Mouse (Mus musculus): ENCODE measurements around the gene Ntn5. TPM values are rescaled to one million over a fixed set of nuclear protein-coding genes. Genes with fewer than 3 reads are reported as not detected.

Ntn5 gene
- polyA plus RNA-seq, 1 experiment from 2014 or later = 0.41 TPM

DNA sequence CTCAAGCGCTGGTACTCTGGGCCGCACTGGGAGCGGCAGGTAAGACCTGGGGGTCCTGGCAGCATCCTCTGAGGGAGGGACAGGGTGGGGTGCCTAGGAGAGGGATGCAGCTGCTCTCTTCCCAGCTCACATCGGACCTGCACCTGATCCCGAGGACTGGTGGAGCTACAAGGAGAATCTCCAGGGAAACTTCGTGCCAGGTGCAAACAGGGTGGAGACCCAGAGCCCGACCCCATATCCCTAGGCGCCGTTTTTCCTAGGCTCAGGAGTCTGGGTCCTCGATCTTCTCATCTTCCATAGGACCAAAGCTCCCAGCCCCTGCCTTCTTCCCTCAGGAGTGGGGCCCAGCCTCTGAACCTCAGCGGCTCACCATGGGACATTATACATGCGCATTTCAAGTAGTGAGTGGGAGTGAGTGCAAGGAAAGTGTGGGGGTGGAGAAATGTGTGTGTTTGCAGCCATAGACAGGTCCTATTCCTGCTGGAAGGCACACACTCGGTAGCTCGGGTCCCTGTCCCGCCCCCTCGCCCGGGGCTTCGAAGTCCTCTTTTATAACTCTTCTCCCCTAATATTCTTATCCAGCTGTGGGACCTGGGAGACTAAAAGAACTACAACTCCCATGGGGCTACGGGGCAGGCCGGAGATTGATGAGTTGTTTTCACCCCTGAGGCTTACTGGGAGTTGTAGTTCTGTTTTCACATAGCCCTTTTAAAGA is 16.6 kb downstream of the Ntn5 start:
- Histone ChIP-seq H3K27me3 (ENCODE audit: control insufficient read depth, insufficient read depth, low read length) (no peaks in the 10 kb centered on the region), H3K27ac (replicated peaks) (no peak overlapping the region), H3K4me3 (ENCODE audit: low read depth, low read length) (peak overlapping the region; percentile 40), H3K4me1 (replicated peaks; ENCODE audit: control insufficient read depth, insufficient read depth) (peaks cover 6% of the 10 kb centered on the region; the same call in 1 of the 2 replicates), H3K4me2 (replicated peaks; ENCODE audit: low read depth) (peak overlapping the region; percentile 61), H3K9ac (ENCODE audit: low read length) (peak overlapping the region; percentile 55; the same call in 1 of the 2 replicates), H3K9me3 (ENCODE audit: control insufficient read depth, low read length) (no peaks in the 10 kb centered on the region), H3K36me3 (ENCODE audit: control insufficient read depth, insufficient read depth, low read length) (no peaks in the 10 kb centered on the region)
- DNase-seq (ENCODE audit: low spot score) (peak; percentile 72), ATAC-seq (ENCODE audit: low FRiP score, low TSS enrichment) (no peak; the same call in 1 of the 2 replicates)
- no peak for TF ChIP-seq CTCF (IDR thresholded peaks at IDR 0.05; ENCODE audit: low read depth)
- TF ChIP-seq EP300 (optimal IDR thresholded peaks at IDR 0.05) = no peak
- WGBS = 2% methylated on average over 20 of the region's 20 CpGs

DNA sequence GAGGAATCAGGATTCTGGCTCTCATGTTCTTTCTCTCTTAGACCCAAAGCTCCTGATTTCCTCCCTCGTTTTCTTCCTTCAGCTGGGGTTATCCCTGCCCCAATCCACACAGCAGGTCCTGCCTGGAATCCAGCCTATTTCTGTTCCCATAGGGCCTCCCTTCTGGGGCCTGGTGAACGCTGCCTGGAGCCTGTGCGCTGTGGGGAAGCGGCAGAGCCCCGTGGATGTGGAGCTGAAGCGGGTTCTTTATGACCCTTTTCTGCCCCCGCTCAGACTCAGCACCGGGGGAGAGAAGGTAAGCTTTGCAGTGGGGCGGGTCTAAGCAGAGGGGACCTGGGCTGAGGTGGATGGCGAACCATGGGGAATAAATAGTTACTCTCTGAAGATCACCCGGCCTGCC is 17.2 kb downstream of the Ntn5 start:
- WGBS = 32% methylated on average over 11 of the region's 11 CpGs
- H3K9ac ChIP-seq (ENCODE audit: low read length) = peak overlapping the region; percentile 28; the same call in 1 of the 2 replicates
- peak overlapping the region; percentile 61 for H3K4me2 ChIP-seq (replicated peaks; ENCODE audit: low read depth)
- no peak for TF ChIP-seq EP300 (optimal IDR thresholded peaks at IDR 0.05)
- TF ChIP-seq CTCF (IDR thresholded peaks at IDR 0.05; ENCODE audit: low read depth) = no peak
- H3K4me3 ChIP-seq (ENCODE audit: low read depth, low read length) = peak overlapping the region; percentile 18; the same call in 1 of the 2 replicates
- H3K27me3 ChIP-seq (ENCODE audit: control insufficient read depth, insufficient read depth, low read length) = no peaks in the 10 kb centered on the region
- H3K4me1 ChIP-seq (replicated peaks; ENCODE audit: control insufficient read depth, insufficient read depth) = peaks cover 7% of the 10 kb centered on the region; the same call in 1 of the 2 replicates
- no peaks in the 10 kb centered on the region for H3K9me3 ChIP-seq (ENCODE audit: control insufficient read depth, low read length)
- DNase-seq (ENCODE audit: low spot score) (no peak), ATAC-seq (ENCODE audit: low FRiP score, low TSS enrichment) (no peak)
- H3K36me3 ChIP-seq (ENCODE audit: control insufficient read depth, insufficient read depth, low read length) = no peaks in the 10 kb centered on the region
- H3K27ac ChIP-seq (replicated peaks) = no peak overlapping the region; the same call in 1 of the 2 replicates

- H3K4me3 ChIP-seq (ENCODE audit: low read depth, low read length) = no peak overlapping the region
- H3K4me2 ChIP-seq (replicated peaks; ENCODE audit: low read depth) = no peak overlapping the region
- H3K27ac ChIP-seq (replicated peaks) = no peak overlapping the region
- DNase-seq (ENCODE audit: low spot score) (no peak), ATAC-seq (ENCODE audit: low FRiP score, low TSS enrichment) (no peak)
- H3K4me1 ChIP-seq (replicated peaks; ENCODE audit: control insufficient read depth, insufficient read depth) = peaks cover 8% of the 10 kb centered on the region; the same call in 1 of the 2 replicates
- TF ChIP-seq CTCF (IDR thresholded peaks at IDR 0.05; ENCODE audit: low read depth) (no peak), EP300 (optimal IDR thresholded peaks at IDR 0.05) (no peak)
- H3K27me3 ChIP-seq (ENCODE audit: control insufficient read depth, insufficient read depth, low read length) = no peaks in the 10 kb centered on the region
- no peaks in the 10 kb centered on the region for H3K36me3 ChIP-seq (ENCODE audit: control insufficient read depth, insufficient read depth, low read length)
- no peak overlapping the region for H3K9ac ChIP-seq (ENCODE audit: low read length)
- 88% methylated on average over 11 of the region's 11 CpGs for WGBS
- no peaks in the 10 kb centered on the region for H3K9me3 ChIP-seq (ENCODE audit: control insufficient read depth, low read length)
Observed at GRCm38 (mm10) chr7:45701607-45702006, 17.8 kb downstream of the Ntn5 start.

DNA sequence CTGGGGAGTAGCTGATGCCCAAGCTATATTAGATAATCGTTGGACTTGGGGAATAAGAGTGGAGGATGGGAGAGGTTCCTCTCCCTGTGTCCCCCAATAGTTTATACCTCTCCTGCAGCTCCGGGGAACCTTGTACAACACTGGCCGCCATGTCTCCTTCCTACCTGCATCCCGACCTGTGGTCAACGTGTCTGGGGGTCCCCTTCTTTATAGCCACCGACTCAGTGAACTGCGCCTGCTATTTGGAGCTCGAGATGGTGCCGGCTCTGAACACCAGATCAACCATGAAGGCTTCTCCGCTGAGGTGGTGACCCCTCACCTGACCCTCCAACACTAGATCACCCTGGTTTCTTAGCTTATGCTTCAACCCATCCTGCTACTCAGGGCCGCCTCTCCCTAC is 18.5 kb downstream of the Ntn5 start:
- Histone ChIP-seq H3K4me1 (replicated peaks; ENCODE audit: control insufficient read depth, insufficient read depth) (peaks cover 8% of the 10 kb centered on the region; the same call in 1 of the 2 replicates), H3K36me3 (ENCODE audit: control insufficient read depth, insufficient read depth, low read length) (no peaks in the 10 kb centered on the region), H3K4me2 (replicated peaks; ENCODE audit: low read depth) (no peak overlapping the region), H3K9me3 (ENCODE audit: control insufficient read depth, low read length) (no peaks in the 10 kb centered on the region), H3K27ac (replicated peaks) (no peak overlapping the region), H3K27me3 (ENCODE audit: control insufficient read depth, insufficient read depth, low read length) (no peaks in the 10 kb centered on the region), H3K9ac (ENCODE audit: low read length) (no peak overlapping the region), H3K4me3 (ENCODE audit: low read depth, low read length) (no peak overlapping the region)
- WGBS = 94% methylated on average over 11 of the region's 11 CpGs
- TF ChIP-seq CTCF (IDR thresholded peaks at IDR 0.05; ENCODE audit: low read depth) (no peak), EP300 (optimal IDR thresholded peaks at IDR 0.05) (no peak)
- ATAC-seq (ENCODE audit: low FRiP score, low TSS enrichment) = no peak
- DNase-seq (ENCODE audit: low spot score) = no peak

DNA sequence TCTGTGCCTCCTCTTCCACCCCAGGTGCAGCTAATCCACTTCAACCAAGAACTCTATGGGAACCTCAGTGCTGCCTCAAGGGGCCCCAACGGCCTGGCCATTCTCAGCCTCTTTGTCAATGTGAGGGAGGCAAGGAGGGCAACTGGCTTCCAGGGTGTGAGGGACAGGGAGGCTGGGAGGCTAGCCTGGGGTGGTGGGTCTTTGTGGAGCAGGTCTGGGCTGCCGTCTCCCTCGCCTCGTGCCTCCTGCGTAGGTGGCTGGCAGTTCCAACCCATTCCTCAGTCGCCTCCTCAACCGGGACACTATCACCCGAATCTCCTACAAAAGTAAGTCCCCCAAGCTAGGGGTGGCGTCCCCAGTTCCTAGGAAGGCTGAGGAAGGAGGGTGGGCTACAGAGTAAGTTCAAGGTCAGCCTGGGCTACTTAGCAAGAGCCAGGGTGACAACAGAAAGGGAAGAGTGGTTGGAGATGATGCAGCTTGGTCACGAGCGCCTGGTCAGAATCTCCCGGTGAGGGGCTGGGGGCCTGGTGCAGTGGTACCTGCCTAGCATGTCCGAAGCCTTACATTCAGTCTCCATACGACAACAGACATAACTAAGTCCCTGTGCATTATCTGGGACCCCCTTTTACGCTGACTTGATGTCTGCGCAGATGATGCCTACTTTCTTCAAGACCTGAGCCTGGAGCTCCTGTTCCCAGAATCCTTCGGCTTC is 19.1 kb downstream of the Ntn5 start:
- Histone ChIP-seq H3K27me3 (ENCODE audit: control insufficient read depth, insufficient read depth, low read length) (no peaks in the 10 kb centered on the region), H3K4me2 (replicated peaks; ENCODE audit: low read depth) (no peak overlapping the region), H3K36me3 (ENCODE audit: control insufficient read depth, insufficient read depth, low read length) (no peaks in the 10 kb centered on the region), H3K9me3 (ENCODE audit: control insufficient read depth, low read length) (no peaks in the 10 kb centered on the region), H3K27ac (replicated peaks) (no peak overlapping the region; the same call in 1 of the 2 replicates), H3K9ac (ENCODE audit: low read length) (no peak overlapping the region), H3K4me1 (replicated peaks; ENCODE audit: control insufficient read depth, insufficient read depth) (peaks cover 8% of the 10 kb centered on the region; the same call in 1 of the 2 replicates), H3K4me3 (ENCODE audit: low read depth, low read length) (no peak overlapping the region)
- ATAC-seq (ENCODE audit: low FRiP score, low TSS enrichment) (no peak), DNase-seq (ENCODE audit: low spot score) (no peak)
- 88% methylated on average over 17 of the region's 17 CpGs for WGBS
- TF ChIP-seq CTCF (IDR thresholded peaks at IDR 0.05; ENCODE audit: low read depth) (no peak), EP300 (optimal IDR thresholded peaks at IDR 0.05) (no peak)

Measured in stomach, postnatal 0 days (tissue).